Mouse (Mus musculus): ENCODE data around the gene Adgra1.
A peak's percentile ranks its signal among the peaks of the same experiment; 100 is the strongest.

The Adgra1 gene

DNA sequence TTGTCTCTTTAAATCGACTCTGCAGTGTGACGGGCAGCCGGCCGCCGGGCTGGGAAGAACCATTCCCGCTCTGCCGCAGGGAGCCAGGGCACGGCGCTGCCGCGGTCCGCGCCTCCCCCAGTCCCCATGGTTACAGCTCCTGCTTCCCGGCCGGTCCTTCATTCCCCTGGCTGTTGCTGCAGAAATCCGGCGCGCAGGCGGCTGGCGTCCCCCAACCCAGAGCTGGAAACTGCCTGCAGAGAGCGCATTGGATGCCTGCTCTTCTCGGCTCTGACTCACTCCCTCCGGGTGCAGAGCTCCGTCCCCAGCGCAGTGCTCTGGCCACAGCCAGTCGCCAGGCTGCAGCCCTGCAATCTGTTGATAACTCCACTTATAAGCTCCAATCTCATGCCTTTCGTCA lies at the start of gene Adgra1:
Gene Adgra1, plus strand, starts transcription at position 139 of the 400 bp plus-strand sequence.
- peak; percentile 61 for DNase-seq

DNA sequence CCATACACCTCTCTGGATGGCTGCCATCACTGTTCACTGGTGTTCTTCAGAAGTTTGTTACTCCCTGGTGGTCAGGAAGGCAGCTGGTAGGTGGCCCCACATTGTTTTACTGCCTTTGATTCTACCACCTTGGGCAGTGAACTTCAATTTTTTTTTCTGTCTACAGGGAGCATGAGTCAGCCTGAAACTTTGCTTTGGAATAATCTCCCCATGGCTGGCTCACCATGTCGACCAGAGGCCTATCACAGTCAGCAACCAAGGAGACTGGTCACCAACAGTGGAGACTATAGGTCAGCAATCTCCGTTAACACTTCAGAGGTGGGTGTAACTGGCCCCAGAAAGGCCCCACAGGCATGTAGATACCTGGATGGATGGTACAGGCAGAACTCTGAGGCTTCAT lies 46.6 kb upstream of the Adgra1 start:
- DNase-seq = no peak

DNA sequence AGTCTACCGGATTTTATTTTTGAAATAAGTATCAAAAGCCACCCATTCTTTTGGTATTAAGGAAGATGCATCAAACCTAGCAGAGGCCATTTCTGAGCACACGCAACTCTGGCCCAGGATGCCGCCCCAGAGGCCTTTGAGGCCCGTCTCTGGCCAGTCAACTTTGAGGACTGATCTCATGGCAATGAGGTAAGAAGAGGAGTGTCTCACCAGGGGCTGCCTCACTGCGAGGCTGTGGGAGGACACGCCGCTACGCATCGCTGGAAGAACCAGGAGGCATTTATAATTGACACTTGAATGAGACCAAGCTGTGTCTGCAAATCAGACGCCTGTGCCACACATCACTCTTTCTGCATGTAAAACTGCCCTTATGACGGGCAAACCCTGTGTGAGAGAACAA lies 45.0 kb upstream of the Adgra1 start:
- no peak for DNase-seq

DNA sequence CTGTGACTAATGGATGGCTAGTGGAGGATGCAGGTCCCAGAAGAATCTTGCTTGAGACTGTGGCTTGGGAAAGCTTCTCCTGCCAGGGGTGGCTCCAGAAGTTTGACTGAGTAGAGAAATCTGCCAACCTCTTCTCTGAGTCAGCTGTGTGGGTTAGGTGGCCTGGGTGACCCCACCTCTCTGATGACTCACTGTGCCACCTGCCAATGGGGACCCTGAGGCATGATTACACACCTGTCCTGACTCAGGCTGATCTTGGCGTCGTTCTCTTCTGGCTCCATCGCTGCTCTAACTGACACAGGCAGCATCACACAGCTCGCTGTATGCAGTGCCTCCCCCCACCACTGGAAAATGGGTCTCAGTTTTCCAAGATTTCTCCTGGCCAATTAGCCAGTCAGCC lies 44.3 kb upstream of the Adgra1 start:
- no peak for DNase-seq

DNA sequence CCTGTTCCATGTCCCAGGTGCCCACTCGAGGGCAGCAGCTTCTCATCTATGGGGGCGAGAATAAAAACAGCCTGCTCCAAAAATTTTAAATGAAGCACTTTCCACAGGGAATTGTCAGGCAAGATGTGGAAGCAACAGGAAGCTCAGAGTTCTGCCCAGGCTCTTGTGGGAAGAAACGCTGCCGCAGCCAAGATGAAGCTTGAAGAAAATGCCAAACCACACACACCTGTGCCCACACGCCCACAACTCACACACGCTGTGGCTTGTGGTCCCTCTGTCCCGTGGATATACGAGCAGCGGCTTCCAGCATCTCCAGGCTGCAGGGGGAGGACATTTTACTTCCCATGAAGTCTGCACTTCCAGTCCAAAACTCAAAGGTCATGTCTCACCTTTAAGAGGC lies 42.4 kb upstream of the Adgra1 start:
- DNase-seq = no peak

DNA sequence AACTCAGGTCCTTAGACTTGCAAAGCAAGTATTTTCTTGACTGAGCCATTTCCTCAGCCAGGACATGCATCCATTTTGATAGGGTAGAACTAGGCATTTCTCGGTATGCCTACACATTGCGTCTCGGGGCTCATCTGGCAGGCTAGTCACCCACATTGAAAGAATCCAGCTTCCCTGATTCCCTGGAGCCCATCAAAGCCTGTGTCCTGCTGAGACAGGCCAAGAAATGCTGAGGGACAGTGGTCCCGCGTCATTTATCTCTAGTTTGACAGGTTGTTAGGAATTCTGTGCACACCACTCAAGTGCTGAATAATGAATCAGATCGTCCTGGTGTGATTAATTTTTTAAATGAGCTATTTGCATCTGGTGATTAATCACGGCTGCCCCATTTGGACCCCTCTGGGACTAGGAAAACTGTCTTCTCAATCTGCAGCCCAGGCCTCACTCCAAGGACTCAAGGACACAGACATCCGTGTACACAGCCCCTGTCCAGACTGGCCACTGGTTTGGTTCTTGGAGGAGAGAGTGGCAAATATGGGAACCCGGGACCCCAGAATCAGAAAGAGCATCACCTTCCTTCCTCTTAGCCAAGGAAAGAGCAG lies 38.9 kb upstream of the Adgra1 start:
- DNase-seq = no peak

DNA sequence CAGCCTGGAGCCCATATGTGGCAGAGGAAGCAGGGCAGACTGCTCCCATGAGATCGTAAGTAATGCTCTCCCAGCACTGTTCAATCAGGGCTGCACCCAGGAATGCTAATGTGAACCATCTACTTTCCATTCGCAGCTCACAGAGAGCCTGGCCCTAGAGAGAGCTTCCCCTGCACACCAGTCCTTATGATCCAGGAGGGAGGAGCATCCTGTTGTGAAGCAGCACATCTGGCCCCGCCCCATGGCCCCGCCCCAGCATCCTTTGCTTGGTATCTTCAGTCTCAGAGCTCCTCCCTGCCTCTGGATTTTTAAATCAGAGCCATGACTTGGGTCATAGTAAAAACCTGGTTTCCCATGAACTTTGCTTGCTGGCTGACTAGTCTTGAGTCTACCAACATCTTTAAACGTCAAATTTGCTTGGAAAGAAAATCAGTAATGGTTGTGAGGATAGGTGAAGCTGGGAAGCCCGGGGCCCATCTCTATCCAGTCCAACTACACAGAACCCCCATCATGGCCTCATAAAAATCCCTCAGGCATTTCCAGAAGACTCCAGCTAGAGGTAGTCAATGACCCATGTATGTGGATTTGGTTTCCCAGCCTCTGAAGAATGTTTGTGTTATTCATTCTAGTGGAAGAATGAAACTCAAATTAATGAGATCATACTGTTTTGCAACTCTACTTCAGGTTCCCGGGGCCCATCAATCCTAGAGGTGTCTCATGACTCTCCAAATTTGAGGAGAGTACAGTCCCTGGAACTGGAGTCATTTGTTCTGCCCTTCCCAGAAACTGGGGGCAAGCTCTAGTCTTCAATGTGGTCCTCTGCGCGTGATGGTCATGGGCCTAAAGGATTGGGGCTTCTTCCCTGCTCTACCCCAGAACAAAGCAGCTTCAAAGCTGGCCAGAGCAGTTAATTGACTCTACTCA lies 36.5 kb upstream of the Adgra1 start:
- no peak for DNase-seq

DNA sequence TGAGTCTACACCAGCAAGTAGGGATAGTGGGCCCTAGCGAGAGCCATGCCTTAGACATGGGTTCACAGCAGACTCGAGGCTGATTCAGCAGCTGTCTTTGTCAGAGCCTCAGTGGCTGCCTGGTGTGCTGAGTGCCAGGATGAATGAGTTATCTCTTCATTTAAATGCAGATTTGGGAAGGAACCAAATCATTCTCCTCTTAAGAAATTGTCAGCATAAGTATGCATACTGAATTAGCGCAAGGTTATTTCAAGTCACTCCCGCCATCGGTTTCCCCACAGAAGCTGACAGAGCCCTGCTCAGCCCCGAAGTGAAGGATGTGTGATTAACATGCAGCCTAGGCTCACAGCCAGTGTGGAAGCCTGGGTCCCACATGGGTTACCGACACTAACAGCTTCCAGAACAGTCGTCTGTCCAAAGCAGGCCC lies 27.8 kb upstream of the Adgra1 start:
- no peak for DNase-seq

DNA sequence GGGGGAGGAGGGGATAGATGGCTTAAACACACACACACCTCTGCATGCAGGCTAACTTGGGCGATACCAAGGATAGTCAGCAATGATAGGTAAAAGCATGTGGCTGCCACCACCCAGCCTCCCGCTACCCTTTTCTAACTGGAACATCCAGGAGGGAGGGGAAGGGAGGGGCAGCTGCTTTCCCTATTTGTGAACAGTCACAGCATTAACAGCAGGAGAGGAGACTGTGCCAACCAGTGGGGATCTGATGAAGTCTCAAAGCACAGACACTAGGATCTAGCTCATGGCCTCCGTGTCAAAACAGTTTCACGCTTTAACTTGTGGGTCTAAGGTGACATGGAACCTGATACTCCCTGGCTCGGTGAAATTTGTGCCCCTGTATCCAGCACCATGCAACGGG lies 23.9 kb upstream of the Adgra1 start:
- DNase-seq = no peak

DNA sequence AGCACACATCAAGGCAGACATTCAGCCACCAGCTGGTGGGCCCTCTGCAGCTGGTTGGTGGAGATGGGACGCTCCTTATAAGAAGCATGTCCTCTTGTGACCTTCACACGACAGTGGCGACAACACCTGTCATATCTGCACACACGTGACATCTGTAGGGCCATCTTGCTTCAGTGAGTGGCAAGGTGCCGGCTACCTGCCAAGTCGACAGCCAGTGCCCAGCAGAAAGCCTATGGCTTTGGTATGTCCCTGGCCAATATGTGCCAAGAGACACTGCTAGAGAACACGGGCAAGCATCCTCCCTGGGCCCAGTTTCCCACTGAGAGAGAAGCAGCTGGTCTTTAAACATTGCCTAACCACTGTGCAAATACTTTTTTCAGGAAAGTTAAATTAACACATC lies 22.3 kb upstream of the Adgra1 start:
- DNase-seq = no peak

DNA sequence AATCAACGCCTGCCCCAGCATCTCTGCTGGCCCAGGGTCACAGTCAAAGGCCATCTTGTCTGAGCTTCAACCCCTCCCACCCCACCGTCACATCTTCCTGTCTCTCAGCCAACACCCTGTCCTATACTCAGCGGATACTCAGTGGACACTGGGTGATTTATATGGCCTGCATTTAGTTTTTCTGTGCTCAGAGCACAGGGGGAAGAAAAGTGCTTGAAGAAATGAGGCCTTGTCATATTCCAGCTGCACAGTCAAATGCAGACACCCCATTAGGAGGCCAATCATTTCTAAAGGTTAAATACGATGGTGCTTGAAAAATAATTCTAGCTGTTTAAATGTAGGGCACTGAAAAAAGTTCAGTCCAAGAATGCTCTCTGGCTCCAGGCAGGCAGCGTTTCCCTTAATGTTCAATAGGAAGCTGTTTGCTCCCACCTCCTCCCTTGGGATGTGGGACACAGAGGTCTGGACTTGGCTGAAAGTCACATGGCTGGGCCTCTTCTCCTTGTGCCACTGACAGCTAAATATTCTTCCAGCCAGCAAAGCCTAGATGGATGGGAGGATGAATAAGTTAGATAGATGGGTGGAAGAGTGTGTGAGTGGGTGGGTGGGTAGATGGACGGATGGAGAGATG lies 20.3 kb upstream of the Adgra1 start:
- peak; percentile 26 for DNase-seq

DNA sequence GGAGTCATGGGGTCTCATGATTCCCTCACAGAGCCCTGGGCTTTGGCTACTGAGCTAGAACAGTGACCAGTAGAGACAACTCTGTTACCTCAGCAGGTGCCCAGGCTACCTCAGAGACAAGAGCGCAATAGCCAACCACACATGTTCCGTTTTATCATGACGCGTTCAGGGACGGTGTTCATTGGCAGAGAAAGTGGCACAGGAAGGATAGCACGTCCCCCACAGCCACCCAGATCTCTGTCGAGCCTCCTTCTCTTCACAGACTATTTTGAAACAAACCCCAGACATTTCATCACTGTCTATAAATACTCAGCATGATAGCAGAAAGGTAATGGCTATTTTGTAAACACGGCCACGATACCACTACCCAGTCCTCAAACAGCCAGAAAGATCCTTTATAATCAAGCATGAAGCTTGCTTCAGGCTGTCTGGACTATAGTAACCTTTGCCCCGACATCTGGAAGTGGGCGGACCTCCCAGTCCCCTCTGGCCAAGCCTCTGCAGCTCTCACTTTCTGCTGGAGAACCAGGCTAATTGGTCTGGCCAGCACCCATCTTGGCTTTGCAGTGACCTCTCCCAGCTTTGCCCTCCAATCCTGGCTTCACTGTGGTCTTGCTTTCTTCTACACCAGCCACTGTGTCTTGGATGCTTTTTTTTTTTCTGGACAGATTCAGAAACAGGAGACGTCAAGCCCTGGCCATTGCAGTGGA lies 11.5 kb upstream of the Adgra1 start:
- no peak for DNase-seq

DNA sequence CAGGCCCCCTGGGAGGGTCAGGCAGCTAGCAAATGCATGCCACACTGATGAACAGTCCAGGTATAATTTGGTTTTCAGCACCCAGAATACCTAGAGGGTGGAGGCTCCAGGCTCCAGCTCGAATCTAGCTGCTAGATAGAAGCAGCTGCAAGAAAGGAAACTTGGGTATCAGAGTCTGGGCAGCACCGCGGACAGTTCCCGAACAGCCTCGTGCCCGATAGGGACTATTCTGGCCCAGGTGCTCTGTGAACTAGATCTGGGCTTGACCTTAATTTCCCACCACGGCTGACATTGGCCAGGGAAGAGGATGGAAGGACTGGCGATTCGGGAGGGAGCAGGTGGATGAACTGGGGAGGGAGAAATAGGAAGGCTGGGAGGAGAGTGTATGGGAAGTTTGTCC lies 6.3 kb upstream of the Adgra1 start:
- no peak for DNase-seq

DNA sequence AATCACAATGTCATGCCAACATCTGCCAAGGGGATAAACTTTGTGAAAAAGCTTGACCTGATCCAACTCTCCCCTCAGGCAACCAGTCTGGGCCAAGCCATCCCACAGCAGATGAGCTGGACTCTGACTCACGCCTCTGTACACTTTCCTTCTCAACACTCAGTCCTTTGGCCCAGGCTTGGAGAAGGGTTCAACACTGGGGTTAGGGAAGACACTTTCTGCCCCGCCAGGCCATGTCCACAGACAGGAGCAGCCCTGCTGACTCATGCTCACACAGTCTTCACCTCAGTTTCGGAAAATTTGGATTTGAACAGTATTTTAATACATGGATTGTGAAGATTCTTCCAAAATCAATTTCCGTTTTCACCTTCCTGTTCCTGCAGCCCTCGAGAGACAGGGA lies 442 bp upstream of the Adgra1 start:
- no peak for DNase-seq

DNA sequence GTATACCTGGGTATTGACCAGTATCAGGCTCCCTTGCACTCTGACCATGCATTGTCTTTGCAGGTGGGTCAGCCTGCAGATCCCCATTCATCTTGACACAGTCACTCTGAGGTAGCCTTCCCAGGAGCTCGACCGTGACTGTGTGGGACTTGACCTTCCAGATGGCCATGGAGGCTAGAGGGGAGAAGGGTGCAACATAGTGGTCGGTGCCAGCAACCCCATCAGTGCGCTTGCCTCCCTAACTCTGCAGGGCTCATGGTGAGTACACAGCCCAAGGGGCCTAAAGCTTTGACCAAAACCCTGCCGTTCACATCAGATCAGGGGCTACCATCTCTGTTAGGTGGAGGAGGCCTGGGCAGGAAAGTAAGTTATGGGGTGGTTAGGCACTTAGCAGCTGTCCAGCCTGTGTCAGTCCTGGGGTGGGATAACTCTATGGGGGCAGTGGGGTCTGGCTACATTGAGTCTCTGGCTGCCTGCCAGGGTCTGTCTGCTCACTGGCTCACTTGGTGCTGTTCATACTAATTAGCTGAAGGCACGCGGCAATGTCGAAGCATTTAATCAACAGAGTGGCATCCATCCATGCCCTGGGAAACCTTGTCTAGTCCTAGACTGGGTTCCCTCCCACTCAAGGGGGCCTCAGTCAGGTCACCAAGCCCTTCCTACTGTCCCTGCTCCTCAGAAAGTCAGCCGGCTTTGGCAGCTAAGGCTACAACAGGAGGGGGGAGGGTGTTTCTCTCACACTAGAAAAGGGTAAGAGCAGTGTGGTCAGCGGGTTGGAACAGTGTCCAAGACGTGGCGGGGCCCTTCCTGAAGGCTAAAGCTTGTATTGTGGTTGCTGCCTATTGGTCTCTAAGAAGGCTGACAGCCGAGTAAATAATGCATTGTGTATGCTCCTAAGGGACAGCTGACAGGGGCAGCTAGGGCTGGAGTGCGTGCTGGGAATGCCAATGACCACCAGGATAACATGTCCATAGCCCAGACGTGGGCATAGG lies 1.5 kb downstream of the Adgra1 start:
- no peak for DNase-seq

DNA sequence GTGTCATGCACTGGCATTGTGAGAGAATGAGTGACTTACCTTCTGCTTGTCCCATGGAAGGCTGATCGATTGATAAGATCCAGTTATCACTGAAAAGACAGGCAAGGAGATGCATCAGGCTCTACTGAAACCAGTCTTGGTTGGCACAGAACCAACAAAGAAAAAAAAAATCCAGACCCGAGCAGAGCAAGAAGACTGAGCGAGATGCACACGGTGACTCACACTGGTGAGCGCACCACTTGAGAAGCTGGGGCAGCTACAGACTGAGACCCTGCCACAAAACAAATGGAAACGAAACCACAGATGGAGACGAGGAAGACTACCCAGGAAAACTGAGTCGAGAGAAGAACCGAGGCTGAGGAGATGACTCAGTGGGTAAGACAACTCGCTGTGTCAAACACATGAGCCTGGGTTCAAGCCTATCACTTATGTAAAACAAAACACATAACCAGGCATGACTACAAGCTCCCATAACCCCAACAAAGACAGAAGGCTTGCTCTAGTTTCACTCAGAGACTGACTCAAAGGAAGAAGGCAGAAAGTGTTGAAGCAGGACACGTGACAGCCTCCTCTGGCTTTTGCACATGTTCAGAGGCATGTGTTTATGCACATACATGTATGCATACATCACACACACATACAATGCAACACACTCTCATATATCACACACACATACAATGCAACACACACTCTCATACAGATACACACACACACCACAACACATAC lies 6.6 kb downstream of the Adgra1 start:
- DNase-seq = no peak

DNA sequence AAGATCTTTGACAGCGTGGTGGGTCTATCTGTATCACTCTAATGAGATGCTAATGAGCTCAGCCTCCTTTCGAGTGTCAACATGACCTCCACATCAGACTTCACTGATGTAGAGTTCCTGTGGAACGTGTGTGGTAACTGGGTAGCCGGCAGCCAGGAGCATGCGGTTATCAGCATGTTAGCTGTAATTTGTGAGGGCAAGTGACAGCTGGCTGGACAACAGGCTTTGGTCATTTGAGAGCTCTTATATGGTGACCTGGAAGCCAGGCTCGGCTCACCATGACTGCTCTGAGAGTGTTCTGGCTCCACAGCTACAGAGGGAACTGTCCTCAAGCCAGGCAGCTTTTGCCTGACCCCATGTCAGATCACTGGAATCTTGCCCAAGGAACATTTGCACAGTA lies 8.4 kb downstream of the Adgra1 start:
- peak; percentile 23 for DNase-seq

DNA sequence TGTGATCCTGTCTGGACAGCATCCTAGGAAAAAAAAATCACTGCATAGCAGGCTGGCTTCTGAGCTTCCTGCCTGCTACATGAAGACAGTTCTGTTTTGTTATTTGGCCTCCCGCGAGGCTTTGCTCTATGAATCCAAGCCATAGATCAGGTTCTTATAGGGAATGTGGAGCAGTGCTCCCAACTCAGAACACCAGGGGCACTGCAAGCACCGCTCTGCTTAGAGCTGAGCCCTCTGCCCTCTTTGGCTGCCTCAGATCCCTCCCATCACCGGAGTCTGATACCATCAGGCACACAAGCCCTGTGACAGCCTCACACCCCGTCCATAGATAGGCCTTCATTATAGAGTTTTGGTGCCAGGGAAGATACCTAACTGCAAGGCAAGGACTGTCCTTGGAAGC lies 9.2 kb downstream of the Adgra1 start:
- DNase-seq = no peak

DNA sequence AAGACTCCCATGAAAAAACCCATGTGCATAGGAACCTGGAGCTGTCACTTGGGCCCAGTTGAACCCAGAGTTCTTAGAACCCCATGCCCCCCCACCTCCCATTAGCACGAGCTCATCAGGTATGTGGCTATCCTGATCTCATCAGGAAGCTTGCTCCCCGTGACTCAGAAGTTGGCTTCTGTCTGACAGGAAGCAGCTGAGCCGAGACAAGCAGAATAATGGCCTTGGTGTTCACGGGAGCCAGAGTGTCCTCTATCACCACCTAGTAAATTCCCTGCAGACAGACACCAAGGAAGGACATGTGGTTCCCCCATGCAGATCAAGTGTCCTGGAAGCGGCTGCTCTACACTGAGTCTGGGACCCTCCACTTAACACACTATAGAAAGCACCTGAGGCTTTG lies 9.8 kb downstream of the Adgra1 start:
- DNase-seq = peak; percentile 34

DNA sequence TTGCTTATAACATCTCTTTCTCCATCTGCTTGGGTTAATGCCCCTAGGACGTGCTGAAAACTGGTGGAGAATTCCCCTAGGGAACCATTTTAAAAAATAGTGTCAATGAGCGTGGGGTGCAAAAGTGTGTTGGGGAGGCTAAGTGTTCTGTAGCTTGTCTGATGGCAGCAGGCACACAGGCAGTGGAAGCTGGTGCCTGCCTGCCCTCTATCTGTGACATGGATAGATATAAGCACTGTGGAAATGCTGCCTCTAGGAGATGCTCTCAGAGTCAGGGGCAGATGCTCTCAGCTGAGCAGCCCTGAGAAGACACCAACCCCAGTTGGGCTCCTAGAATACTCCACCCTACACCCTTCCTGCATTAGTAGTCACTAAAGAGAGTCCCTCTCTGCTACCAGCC lies 11.1 kb downstream of the Adgra1 start:
- DNase-seq = no peak

DNA sequence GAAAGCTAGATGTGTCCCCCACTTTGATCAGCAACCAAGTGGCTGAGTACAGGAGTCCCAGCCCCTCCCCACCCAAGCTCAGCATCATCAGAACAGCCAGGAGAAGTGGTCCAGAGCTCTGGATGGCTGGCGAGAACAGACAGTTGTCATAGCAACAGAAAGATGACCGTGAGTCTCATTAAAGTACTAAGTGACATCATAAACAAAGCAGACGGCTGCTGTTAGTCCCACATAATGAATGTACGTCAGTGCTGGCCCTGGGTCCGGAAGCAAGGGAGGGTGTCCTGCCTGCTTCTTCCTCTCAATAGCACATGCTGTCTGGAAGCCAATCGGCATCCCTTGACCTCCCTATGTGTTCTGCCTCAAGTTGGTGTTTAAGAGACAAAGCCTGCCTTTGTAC lies 16.2 kb downstream of the Adgra1 start:
- peak; percentile 7 for DNase-seq
